Mouse (Mus musculus): Measurements from ENCODE around the gene Dnaaf1.

- TF ChIP-seq CTCF (IDR thresholded peaks at IDR 0.05; ENCODE audit: insufficient read depth, low read length) (no peak), POLR2A (IDR thresholded peaks at IDR 0.05; ENCODE audit: borderline replicate concordance, extremely low read depth, low read depth, low read length) (no peak)
These were observed 45.9 kb downstream of the Dnaaf1 start for GRCm38 (mm10) chr8:119620848-119621465.

Data from lung, adult 2 months (tissue).